Mouse (Mus musculus) embryonic facial prominence, embryonic 11.5 days (tissue): ENCODE measurements at regions not wholly inside any gene's neighbourhood (a gene's known extent, or its start where the extent isn't known, plus 50 kb on each side); places are given as distances from the start of the nearest gene placed in this dataset.

ENCODE experiments used
- ATAC-seq: fragments of 200-750 bp; cut with Nextera tagmentation; replicated peaks from 2 replicates; pipeline ENCODE4 v1.8.0; 2017; ENCODE audit warnings: low read depth; ENCODE audit not compliant: insufficient number of reproducible peaks, low FRiP score, low TSS enrichment
- DNase-seq: peaks from one replicate; pipeline ENCODE4 v3.0.0-alpha.2; 2015; ENCODE audit warnings: low spot score
- H3K27ac ChIP-seq: fragments of 300-500 bp; sonication (generic); replicated peaks from 2 replicates; pipeline ENCODE4 v1.5.1; 2014; ENCODE audit warnings: mild to moderate bottlenecking, low read depth, low read length, control low read depth
- H3K27me3 ChIP-seq: fragments of 300-500 bp; sonication (generic); 2 replicates; pipeline ENCODE4 v1.6.1; 2014; ENCODE audit warnings: mild to moderate bottlenecking, low read length, moderate library complexity, mixed read lengths; ENCODE audit not compliant: control insufficient read depth, insufficient read depth
- H3K36me3 ChIP-seq: fragments of 300-500 bp; sonication (generic); replicated peaks from 2 replicates; pipeline ENCODE4 v1.6.1; 2014; ENCODE audit warnings: low read depth, mild to moderate bottlenecking, low read length, moderate library complexity, mixed read lengths; ENCODE audit not compliant: control insufficient read depth, insufficient read depth
- H3K4me1 ChIP-seq: fragments of 300-500 bp; sonication (generic); 2 replicates; pipeline ENCODE4 v1.6.1; 2014; ENCODE audit warnings: low read length, mixed read lengths; ENCODE audit not compliant: control insufficient read depth, insufficient read depth
- H3K4me2 ChIP-seq: fragments of 300-500 bp; sonication (generic); 2 replicates; pipeline ENCODE4 v1.6.1; 2014; ENCODE audit warnings: low read depth, mild to moderate bottlenecking, control low read depth, low read length, moderate library complexity
- H3K4me3 ChIP-seq: fragments of 300-500 bp; sonication (generic); 2 replicates; pipeline ENCODE4 v1.5.1; 2014; ENCODE audit warnings: low read depth, low read length, control low read depth
- H3K9ac ChIP-seq: fragments of 300-500 bp; sonication (generic); replicated peaks from 2 replicates; pipeline ENCODE4 v1.6.1; 2014; ENCODE audit warnings: mild to moderate bottlenecking, control low read depth, low read length
- H3K9me3 ChIP-seq: fragments of 300-500 bp; sonication (generic); replicated peaks from 2 replicates; pipeline ENCODE4 v1.6.1; 2016; ENCODE audit warnings: mild to moderate bottlenecking, low read length, inconsistent platforms, mixed read lengths; ENCODE audit not compliant: control insufficient read depth
- WGBS: fragments of 180-500 bp; shearing (Covaris S2); extraction: QIAGEN DNeasy Blood & Tissue Kit; methylation state at CpG from one replicate; pipeline ENCODE4 v1.1.7; 2014; 5-methylcytosine and 5-hydroxymethylcytosine counted together

GRCm38 (mm10) chr1:73111911-73112310 is 96.2 kb upstream of the Tnp1 start:
- no peaks in the 10 kb centered on the region for H3K4me1 ChIP-seq
- no peak overlapping the region for H3K9ac ChIP-seq
- no peak overlapping the region for H3K4me2 ChIP-seq
- no peak overlapping the region for H3K27ac ChIP-seq
- H3K36me3 ChIP-seq = no peaks in the 10 kb centered on the region; the same call in 1 of the 2 replicates
- no peak for ATAC-seq
- 96% methylated on average over 5 of the region's 5 CpGs for WGBS
- no peaks in the 10 kb centered on the region for H3K27me3 ChIP-seq
- H3K4me3 ChIP-seq = no peak overlapping the region
- H3K9me3 ChIP-seq = no peaks in the 10 kb centered on the region
- DNase-seq = no peak

- H3K27me3 ChIP-seq = no peaks in the 10 kb centered on the region
- DNase-seq = no peak
- H3K9ac ChIP-seq = no peak overlapping the region
- no peak overlapping the region for H3K27ac ChIP-seq
- no peak overlapping the region for H3K4me2 ChIP-seq
- ATAC-seq = no peak
- no peaks in the 10 kb centered on the region for H3K9me3 ChIP-seq
- 82% methylated on average over 4 of the region's 4 CpGs for WGBS
- no peaks in the 10 kb centered on the region for H3K4me1 ChIP-seq
- H3K4me3 ChIP-seq = no peak overlapping the region
- no peaks in the 10 kb centered on the region for H3K36me3 ChIP-seq
These were observed 90.3 kb upstream of the Tnp1 start for GRCm38 (mm10) chr1:73105856-73106463.

GRCm38 (mm10) chr1:73097645-73098440 is 82.1 kb upstream of the Tnp1 start:
- Histone ChIP-seq H3K27me3 (no peaks in the 10 kb centered on the region), H3K27ac (no peak overlapping the region), H3K4me1 (no peaks in the 10 kb centered on the region), H3K4me3 (no peak overlapping the region), H3K9ac (no peak overlapping the region), H3K36me3 (no peaks in the 10 kb centered on the region), H3K9me3 (no peaks in the 10 kb centered on the region), H3K4me2 (no peak overlapping the region)
- DNase-seq = no peak
- ATAC-seq = no peak
- WGBS = 86% methylated on average over 6 of the region's 6 CpGs

- 9% methylated on average over 3 of the region's 3 CpGs for WGBS
- H3K4me3 ChIP-seq = no peak overlapping the region
- H3K4me1 ChIP-seq = no peaks in the 10 kb centered on the region
- no peak overlapping the region for H3K27ac ChIP-seq
- H3K27me3 ChIP-seq = no peaks in the 10 kb centered on the region
- H3K4me2 ChIP-seq = no peak overlapping the region
- ATAC-seq (peak; percentile 89), DNase-seq (peak; percentile 56)
- no peak overlapping the region for H3K9ac ChIP-seq
- H3K9me3 ChIP-seq = no peaks in the 10 kb centered on the region
- H3K36me3 ChIP-seq = no peaks in the 10 kb centered on the region
These were observed 73.9 kb upstream of the Tnp1 start for GRCm38 (mm10) chr1:73089636-73090035.

GRCm38 (mm10) chr1:73088494-73088893 is 72.8 kb upstream of the Tnp1 start:
- no peak overlapping the region for H3K4me2 ChIP-seq
- no peaks in the 10 kb centered on the region for H3K36me3 ChIP-seq
- DNase-seq (peak; percentile 35), ATAC-seq (no peak)
- no peak overlapping the region for H3K4me3 ChIP-seq
- no peak overlapping the region for H3K9ac ChIP-seq
- no peaks in the 10 kb centered on the region for H3K4me1 ChIP-seq
- H3K9me3 ChIP-seq = no peaks in the 10 kb centered on the region
- peak overlapping the region; percentile 52; the same call in 1 of the 2 replicates for H3K27ac ChIP-seq
- WGBS = 20% methylated on average over 2 of the region's 2 CpGs
- no peaks in the 10 kb centered on the region for H3K27me3 ChIP-seq

- Histone ChIP-seq H3K36me3 (no peaks in the 10 kb centered on the region), H3K4me1 (no peaks in the 10 kb centered on the region), H3K9me3 (no peaks in the 10 kb centered on the region), H3K4me2 (no peak overlapping the region), H3K27ac (no peak overlapping the region), H3K27me3 (no peaks in the 10 kb centered on the region), H3K4me3 (no peak overlapping the region), H3K9ac (no peak overlapping the region)
- ATAC-seq = no peak
- DNase-seq = no peak
- WGBS = 39% methylated on average over 2 of the region's 2 CpGs
These were observed 69.2 kb upstream of the Tnp1 start for GRCm38 (mm10) chr1:73084946-73085345.

GRCm38 (mm10) chr1:73083396-73083795 is 67.7 kb upstream of the Tnp1 start:
- no peak overlapping the region for H3K4me2 ChIP-seq
- H3K27me3 ChIP-seq = no peaks in the 10 kb centered on the region
- H3K27ac ChIP-seq = no peak overlapping the region
- no peaks in the 10 kb centered on the region for H3K36me3 ChIP-seq
- no peaks in the 10 kb centered on the region for H3K9me3 ChIP-seq
- H3K4me1 ChIP-seq = no peaks in the 10 kb centered on the region
- no peak for ATAC-seq
- WGBS = 56% methylated on average over 3 of the region's 3 CpGs
- H3K4me3 ChIP-seq = no peak overlapping the region
- peak; percentile 24 for DNase-seq
- H3K9ac ChIP-seq = no peak overlapping the region

GRCm38 (mm10) chr1:73079518-73079917 is 63.8 kb upstream of the Tnp1 start:
- Histone ChIP-seq H3K4me1 (no peaks in the 10 kb centered on the region), H3K27ac (no peak overlapping the region), H3K9ac (no peak overlapping the region), H3K4me3 (no peak overlapping the region), H3K27me3 (no peaks in the 10 kb centered on the region), H3K4me2 (no peak overlapping the region), H3K9me3 (no peaks in the 10 kb centered on the region), H3K36me3 (no peaks in the 10 kb centered on the region)
- DNase-seq (no peak), ATAC-seq (no peak)
- WGBS = 76% methylated on average over 2 of the region's 2 CpGs
